Mouse (Mus musculus) E14TG2a.4 (cell line): ENCODE measurements around the gene Ctnnd1.

Source experiments
- CTCF ChIP-seq: conservative IDR thresholded peaks from 2 replicates; pipeline ENCODE4 v1.5.1; 2014; ENCODE audit warnings: low read length
- POU5F1 ChIP-seq: IDR thresholded peaks from 2 replicates; pipeline ENCODE4 v1.6.1; 2014; ENCODE audit warnings: low read length, borderline replicate concordance

- TF ChIP-seq CTCF = no peak
- no peak for TF ChIP-seq POU5F1
Observed at GRCm38 (mm10) chr2:84618914-84619313, 31.7 kb downstream of the Ctnnd1 start.
